Mouse (Mus musculus) layer of hippocampus, adult 2 months (tissue): ENCODE measurements at regions not wholly inside any gene's neighbourhood (a gene's known extent, or its start where the extent isn't known, plus 50 kb on each side); places are given as distances from the start of the nearest gene placed in this dataset.
A peak's percentile ranks its signal among the peaks of the same experiment; 100 is the strongest.

ENCODE experiments used
- DNase-seq, 2 experiments: peaks; one replicate each; pipeline ENCODE4 v3.0.0; 2022; ENCODE audit warnings: low spot score in 2 of 2
- H3K27ac ChIP-seq: fragments of 200-600 bp; 2 replicates; pipeline ENCODE4 v1.8.1; 2022
- H3K4me3 ChIP-seq: fragments of 200-600 bp; 2 replicates; pipeline ENCODE4 v1.8.1; 2022; ENCODE audit warnings: mild to moderate bottlenecking
- CTCF ChIP-seq: fragments of 200-600 bp; conservative IDR thresholded peaks from 2 replicates; pipeline ENCODE4 v1.8.1; 2022; ENCODE audit warnings: antibody characterized with exemption, mild to moderate bottlenecking, moderate library complexity

- no peak overlapping the region for H3K4me3 ChIP-seq
- DNase-seq, result no peak
- H3K27ac ChIP-seq, result no peak overlapping the region
- no peak for TF ChIP-seq CTCF
Observed at GRCm38 (mm10) chr12:90946528-90946918, 208.3 kb upstream of the Dio2 start.

- no peak for DNase-seq
- no peak overlapping the region for H3K4me3 ChIP-seq
- H3K27ac ChIP-seq, result no peak overlapping the region
- TF ChIP-seq CTCF, result no peak
Observed at GRCm38 (mm10) chr12:90945743-90946527, 207.7 kb upstream of the Dio2 start.

GRCm38 (mm10) chr12:90932684-90933083, 194.4 kb upstream of the Dio2 start:
- Histone ChIP-seq H3K4me3 (no peak overlapping the region), H3K27ac (no peak overlapping the region)
- no peak for TF ChIP-seq CTCF
- no peak for DNase-seq

- DNase-seq, result no peak
- no peak for TF ChIP-seq CTCF
- H3K4me3 ChIP-seq, result no peak overlapping the region
- no peak overlapping the region for H3K27ac ChIP-seq
Observed at GRCm38 (mm10) chr12:90932201-90932600, 194.0 kb upstream of the Dio2 start.

GRCm38 (mm10) chr12:90930091-90930715, 192.0 kb upstream of the Dio2 start:
- DNase-seq, result peak in 1 of 2 experiments; percentile 5
- TF ChIP-seq CTCF, result no peak
- no peak overlapping the region for H3K4me3 ChIP-seq
- no peak overlapping the region for H3K27ac ChIP-seq

GRCm38 (mm10) chr12:90923603-90924002, 185.4 kb upstream of the Dio2 start:
- no peak overlapping the region for H3K4me3 ChIP-seq
- no peak for DNase-seq
- TF ChIP-seq CTCF, result no peak
- no peak overlapping the region for H3K27ac ChIP-seq

GRCm38 (mm10) chr12:90923148-90923547, 184.9 kb upstream of the Dio2 start:
- Histone ChIP-seq H3K4me3 (no peak overlapping the region), H3K27ac (no peak overlapping the region)
- no peak for DNase-seq
- TF ChIP-seq CTCF, result no peak

GRCm38 (mm10) chr12:90921227-90921626, 183.0 kb upstream of the Dio2 start:
- Histone ChIP-seq H3K4me3 (no peak overlapping the region), H3K27ac (no peak overlapping the region)
- DNase-seq, result no peak
- no peak for TF ChIP-seq CTCF

GRCm38 (mm10) chr12:90915929-90916713, 177.9 kb upstream of the Dio2 start:
- peak; percentile 13 to 58 for DNase-seq
- Histone ChIP-seq H3K27ac (peak overlapping the region; percentile 83), H3K4me3 (no peak overlapping the region)
- no peak for TF ChIP-seq CTCF

- TF ChIP-seq CTCF, result peak; percentile 71
- no peak overlapping the region for H3K27ac ChIP-seq
- DNase-seq, result peak in 1 of 2 experiments; percentile 23
- H3K4me3 ChIP-seq, result no peak overlapping the region
Observed at GRCm38 (mm10) chr12:90903991-90904390, 165.8 kb upstream of the Dio2 start.

GRCm38 (mm10) chr12:90893655-90894370, 155.6 kb upstream of the Dio2 start:
- DNase-seq, result no peak
- no peak overlapping the region for H3K4me3 ChIP-seq
- TF ChIP-seq CTCF, result no peak

GRCm38 (mm10) chr12:90876230-90877005, 138.2 kb upstream of the Dio2 start:
- DNase-seq, result no peak
- Histone ChIP-seq H3K4me3 (no peak overlapping the region), H3K27ac (no peak overlapping the region)
- no peak for TF ChIP-seq CTCF

More at GRCm38 (mm10) chr12:90893655-90894370, 155.6 kb upstream of the Dio2 start:
- no peak overlapping the region for H3K27ac ChIP-seq
